Mouse (Mus musculus): ENCODE data around the gene Hist1h1a.
"Not testable (repeated sequence)": the region's sequence is repeated elsewhere in the genome, so short reads cannot be mapped to it uniquely, and the experiment has no call there.

Gene Hist1h1a

DNA sequence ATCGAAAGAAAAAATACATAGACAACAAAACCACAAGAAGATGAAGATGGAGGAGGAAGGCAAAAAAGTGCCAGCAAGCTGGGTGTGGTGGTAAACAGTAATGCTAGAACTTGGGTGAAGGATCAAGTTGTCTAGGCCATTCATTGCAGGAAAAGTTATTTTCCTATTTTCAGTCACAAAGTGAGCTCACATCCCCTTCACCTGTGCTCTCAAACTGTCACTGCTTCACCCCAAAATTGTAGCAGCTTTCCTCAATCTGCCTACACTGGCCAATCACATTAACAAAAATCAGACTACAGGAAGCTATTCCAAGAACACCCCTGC lies 3.6 kb upstream of the Hist1h1a start:
- DNase-seq (ENCODE audit: low spot score in 2 of 2), result no peak

GRCm38 (mm10) chr13:23760240-23760971 lies 3.1 kb upstream of the Hist1h1a start:
- no peak for DNase-seq (ENCODE audit: low spot score in 2 of 2)

DNA sequence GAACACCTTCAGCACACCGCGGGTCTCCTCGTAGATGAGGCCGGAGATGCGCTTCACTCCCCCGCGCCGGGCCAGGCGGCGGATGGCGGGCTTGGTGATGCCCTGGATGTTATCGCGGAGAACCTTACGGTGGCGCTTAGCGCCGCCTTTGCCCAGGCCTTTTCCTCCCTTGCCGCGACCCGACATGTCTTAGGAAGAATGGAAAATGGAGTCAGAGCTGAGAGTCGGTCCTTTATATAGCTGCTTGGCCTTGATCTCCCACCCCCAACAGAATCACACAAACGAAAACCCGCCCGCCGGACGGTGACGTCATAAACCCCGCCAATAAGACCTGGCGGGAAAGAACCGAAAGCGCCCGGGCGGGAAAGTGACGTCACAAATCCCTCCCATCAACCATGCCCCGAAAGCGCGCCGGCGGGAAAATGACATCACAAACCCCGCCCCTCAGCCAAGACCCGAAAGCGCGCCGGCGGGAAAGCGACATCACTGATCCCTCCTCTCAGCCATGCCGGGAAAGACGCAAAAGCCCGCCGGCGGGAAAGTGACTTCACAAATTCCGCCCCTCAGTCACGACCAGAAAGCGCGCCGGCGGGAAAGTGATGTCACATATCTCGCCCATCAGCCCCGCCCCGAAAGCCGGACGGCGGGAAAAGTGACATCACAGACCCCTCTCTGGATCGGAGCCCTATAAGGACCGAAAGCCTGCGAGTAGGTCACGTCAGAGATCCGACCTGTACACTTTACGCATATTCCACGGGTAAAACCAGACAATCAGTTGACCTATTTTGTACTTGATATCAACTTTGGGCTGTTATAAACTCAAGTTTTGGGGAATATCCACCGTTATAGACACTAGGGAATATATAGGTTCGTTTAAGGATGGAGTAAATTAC lies 2.2 kb upstream of the Hist1h1a start, which contains the start of gene Hist1h4a:
Gene Hist1h4a, minus strand, starts transcription at position 259 of the 893 bp plus-strand sequence.
- DNase-seq (ENCODE audit: low spot score in 2 of 2), result peak; percentile 96 to 99

DNA sequence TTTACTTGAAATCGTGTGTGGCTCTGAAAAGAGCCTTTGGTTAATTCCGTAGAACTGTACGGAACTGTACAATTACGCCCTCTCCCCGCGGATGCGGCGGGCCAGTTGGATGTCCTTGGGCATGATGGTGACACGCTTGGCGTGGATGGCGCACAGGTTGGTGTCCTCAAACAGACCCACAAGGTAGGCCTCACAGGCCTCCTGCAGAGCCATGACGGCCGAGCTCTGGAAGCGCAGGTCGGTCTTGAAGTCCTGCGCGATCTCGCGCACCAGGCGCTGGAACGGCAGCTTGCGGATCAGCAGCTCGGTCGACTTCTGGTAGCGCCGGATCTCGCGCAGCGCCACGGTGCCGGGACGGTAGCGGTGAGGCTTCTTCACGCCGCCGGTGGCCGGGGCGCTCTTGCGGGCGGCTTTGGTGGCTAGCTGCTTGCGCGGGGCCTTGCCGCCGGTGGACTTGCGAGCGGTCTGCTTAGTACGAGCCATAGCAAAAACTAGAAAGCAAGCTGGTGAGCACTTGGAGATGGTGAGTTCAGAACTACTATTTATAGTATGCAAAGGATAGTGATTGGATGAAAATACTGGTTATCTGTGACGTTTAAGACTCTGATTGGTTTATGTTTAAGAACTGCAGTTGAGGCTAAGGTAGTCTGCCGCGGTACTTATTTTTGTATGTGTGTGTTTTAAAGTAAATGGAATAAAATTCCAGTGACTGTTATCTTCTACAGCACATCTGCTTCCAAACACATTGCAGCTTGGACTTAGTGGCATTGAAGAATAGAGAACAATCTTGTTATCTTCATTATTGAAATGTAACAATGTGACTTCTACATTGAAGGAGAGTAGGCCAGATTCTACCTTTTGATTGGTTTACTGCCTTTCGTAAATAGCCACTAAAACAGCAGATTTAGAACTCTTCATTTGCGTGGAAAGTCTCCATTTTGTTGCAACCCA lies 1.3 kb upstream of the Hist1h1a start, which contains the start of gene Hist1h3a:
Gene Hist1h3a, minus strand, starts transcription at position 516 of the 951 bp plus-strand sequence.
- DNase-seq (ENCODE audit: low spot score in 2 of 2), result peak in 1 of 2 experiments; percentile 76

- DNase-seq (ENCODE audit: low spot score in 2 of 2), result no peak
Measured at GRCm38 (mm10) chr13:23763242-23763585, 252 bp upstream of the Hist1h1a start.

DNA sequence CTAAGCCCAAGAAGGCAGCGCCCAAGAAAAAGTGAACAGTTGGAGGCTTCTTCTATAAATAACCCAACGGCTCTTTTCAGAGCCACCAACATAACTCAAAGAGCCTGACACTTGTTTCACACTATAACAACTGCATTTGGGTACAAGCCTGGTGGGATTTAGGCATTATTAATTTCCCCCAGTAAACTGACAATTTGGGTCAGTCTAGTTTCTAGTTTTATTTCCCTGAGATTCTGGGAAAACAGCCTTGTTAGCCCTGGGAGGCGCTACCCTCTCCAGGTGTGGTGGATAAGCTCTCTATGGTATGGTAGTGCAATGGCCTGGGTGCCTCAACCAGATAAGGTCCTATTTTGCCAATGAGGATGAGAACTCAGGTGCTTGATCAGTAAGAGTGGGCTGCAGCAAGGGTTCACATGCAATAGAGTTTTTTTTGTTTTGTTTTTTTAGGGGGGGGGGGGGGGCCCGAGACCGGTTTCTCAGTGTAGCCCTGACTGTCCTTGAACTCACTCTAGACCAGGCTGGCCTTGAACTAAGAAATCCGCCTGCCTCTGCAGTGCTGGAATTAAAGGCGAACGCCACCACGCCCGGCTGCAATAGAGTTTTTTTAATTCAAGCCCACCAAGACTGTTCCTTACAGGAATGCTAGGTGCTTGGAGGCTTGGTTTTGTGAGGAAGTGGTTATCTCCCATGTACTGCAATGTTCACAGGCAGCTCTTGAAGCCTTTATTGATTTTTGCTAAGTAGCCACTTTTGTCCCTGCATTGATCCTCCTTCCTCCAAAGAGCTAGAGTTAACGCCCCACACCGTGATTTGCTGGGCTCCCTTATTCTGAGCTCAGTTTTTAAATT lies 1.1 kb downstream of the Hist1h1a start:
- no peak for DNase-seq (ENCODE audit: low spot score in 2 of 2)

DNA sequence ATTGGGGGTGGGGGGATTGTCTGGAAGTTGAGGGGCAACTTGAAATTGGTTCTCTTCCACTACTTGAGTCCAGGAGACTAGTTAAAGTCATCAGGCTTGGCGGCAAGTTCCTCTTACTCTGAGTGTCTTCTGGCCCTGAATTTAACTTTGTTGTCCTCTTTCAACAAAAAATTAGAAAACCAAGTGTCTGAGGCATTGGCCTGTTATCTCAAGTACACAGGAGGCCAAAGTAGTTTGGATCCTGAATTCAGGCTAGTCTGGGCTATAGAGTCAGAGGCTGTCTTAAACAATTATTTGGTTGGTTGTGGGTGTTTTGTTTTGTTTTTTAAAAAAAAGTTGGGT lies 1.7 kb downstream of the Hist1h1a start:
- no peak for DNase-seq (ENCODE audit: low spot score in 2 of 2)

DNA sequence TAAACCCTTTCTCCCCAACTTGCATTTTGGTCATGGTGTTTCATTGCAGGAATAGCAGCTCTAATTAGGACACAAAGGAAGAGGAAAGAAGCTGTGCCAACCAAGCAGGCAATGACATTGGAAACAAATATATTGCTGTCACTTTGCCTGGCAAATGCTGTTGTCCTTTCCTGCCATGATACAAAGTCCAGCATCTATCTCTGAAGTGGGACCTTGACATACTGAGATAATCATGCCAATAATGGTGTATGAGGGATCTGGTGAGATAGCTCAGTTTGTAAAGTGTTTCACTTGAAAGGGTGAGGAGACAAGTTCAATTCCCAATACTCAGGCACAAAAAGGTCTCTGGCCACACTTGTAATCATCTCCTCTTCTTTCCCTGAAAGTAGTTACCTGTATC lies 3.3 kb downstream of the Hist1h1a start:
- no peak for DNase-seq (ENCODE audit: low spot score in 2 of 2)

GRCm38 (mm10) chr13:23768834-23769397 lies 5.5 kb downstream of the Hist1h1a start:
- DNase-seq (ENCODE audit: low spot score in 2 of 2), result no peak

- not testable (repeated sequence) for DNase-seq (ENCODE audit: low spot score in 2 of 2)
Measured at GRCm38 (mm10) chr13:23769613-23770012, 6.1 kb downstream of the Hist1h1a start, which contains the start of gene Trim38. Gene Trim38, plus strand, starts transcription at chr13:23769913.

DNA sequence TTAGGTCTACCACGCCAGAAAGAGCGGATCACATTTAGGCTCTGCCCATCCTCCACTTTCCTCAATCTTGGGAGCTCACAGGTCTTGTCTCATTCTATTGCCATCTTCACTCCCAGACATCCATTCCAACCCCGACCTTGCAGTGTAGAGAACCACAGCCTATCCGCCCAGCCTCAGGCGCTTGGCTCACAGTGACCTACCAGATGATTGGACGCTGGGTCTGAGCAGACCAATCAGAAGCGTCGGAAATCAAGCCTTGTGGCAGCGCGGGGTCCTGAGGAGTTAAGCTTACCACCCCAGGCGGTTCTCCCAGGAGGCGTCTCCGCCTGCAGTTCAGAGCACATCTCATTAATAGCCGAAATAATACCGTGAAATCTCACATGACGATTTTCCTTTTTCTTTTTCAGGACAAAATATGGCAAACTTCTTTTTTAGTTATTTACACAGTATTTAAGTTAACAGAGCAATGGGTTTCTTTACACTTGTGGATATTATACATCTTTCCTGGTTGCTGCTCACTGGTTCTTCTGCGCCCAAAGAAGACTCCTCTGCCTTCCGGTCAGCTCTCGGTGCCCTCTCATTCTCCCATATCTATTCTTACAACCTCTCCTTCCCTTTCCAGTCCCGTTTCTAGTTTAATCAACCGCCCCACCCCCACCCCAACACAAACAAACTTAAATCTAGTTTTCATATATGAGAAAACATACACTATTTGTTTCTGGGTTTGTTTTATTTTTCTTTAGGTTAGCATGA lies 9.3 kb downstream of the Hist1h1a start:
- DNase-seq (ENCODE audit: low spot score in 2 of 2), result peak in 1 of 2 experiments; percentile 42

GRCm38 (mm10) chr13:23778339-23778738 lies 14.9 kb downstream of the Hist1h1a start:
- DNase-seq (ENCODE audit: low spot score in 2 of 2), result no peak

DNA sequence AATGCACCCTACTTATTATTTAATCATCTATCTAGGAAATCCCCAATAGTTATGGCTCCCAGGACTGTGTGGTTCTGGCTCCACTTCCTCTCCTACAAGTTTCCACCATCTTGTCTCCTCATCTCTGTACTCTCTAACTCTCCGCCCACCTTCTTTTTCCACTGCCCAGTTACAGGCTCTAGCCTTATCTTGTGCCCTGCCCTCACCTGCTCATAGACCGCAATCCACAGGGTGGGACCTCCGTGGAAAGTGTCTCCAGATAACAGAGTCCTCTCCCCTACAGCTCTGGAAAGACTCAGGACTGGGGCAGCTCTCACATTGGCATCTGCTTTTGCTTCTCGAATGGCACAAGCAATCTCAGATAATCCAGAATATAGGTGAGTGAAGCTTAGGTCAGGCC lies 15.6 kb downstream of the Hist1h1a start:
- no peak for DNase-seq (ENCODE audit: low spot score in 2 of 2)

DNA sequence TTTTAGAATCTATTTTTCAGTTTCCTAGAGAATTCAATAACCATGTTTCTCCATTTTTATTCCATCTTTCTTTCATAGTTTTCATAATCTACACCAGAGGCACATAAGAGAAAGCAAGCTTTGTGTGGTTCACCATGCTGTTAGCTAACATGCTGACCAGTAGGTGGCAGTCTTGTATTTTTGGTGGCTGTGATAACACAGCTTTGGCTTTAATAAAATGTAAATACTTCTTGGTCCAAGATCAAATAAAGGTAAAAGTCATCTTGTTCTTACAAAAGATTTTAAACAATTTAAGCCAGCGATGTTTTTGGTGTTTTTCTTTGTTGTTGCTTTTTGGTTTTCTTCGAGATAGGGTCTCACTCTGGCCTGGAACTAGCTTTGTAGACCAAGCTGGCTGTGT lies 29.1 kb downstream of the Hist1h1a start:
- DNase-seq (ENCODE audit: low spot score in 2 of 2), result peak in 1 of 2 experiments; percentile 50

GRCm38 (mm10) chr13:23799405-23799804 lies 35.9 kb downstream of the Hist1h1a start:
- no peak for DNase-seq (ENCODE audit: low spot score in 2 of 2)

DNA sequence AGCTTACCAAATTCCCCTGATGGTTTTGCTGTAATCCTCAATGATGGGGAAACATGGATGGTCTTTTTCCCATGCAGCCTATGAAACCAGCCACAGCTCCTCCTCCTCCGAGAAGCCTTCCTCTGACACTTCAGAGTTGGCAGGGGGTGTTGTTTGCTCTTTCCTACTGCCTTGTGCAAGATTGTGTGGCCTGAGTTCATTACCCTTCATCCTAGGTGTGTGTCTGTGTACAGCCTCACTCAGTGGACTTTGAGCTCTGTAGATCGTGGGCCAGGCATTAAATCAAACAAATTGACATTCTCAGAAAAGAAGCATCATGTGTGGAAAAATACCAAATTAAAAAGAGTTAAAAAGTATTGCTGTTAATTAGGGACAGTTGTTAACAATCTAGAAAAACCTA lies 41.1 kb downstream of the Hist1h1a start:
- no peak for DNase-seq (ENCODE audit: low spot score in 2 of 2)

DNA sequence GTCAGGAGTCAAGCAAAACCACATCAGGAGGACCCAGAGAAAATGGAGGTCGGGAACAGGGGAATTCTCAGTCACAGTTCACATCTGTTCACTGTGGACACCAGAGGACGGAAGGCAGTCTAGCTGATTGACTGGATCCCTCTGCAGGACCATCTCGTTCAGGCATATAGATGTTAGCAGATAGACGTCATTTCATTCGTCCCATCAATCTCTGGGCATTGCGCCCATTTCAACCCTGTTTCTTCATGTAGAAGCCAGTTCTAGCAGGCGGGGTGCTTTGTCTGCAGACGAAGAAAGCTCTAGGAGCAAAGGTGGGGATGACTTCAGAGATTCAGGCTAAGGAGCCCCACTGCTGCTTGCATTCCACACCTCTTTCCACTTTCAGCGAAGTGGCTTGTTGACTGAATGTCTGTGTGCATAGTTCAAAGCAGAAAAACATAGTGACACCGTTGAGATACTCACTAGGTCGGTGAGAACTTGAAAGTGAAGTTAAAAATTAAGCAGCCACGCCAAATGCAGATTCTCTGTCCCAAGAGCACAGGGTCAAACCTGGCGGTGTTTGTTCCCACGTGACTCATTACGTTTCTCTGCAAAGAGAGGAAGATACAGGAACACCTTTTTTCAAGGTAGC lies 43.1 kb downstream of the Hist1h1a start, which contains the start of gene Slc17a2:
Gene Slc17a2, plus strand, starts transcription at position 572 of the 631 bp plus-strand sequence.
- DNase-seq (ENCODE audit: low spot score in 2 of 2), result no peak

All from left cerebral cortex, adult 9 months (tissue).